Mouse (Mus musculus): Measurements from ENCODE around the gene Atp6v0a2.

GRCm38 (mm10) chr5:124629641-124630040 is 1.3 kb downstream of the Atp6v0a2 start:
- TF ChIP-seq POLR2A (IDR thresholded peaks at IDR 0.05; ENCODE audit: low read depth, low read length) (no peak), CTCF (IDR thresholded peaks at IDR 0.05; ENCODE audit: extremely low read depth, insufficient read length, insufficient replicate concordance, low read depth, low read length) (no peak)

Data from small intestine, adult 2 months (tissue).